Mouse (Mus musculus) spleen, adult 2 months (tissue): ENCODE results near the gene Scn9a.

Source experiments
- CTCF ChIP-seq: fragments of 200-500 bp; IDR thresholded peaks from 2 replicates; pipeline ENCODE4 v1.5.1; 2011; ENCODE audit warnings: mild to moderate bottlenecking, inconsistent platforms; ENCODE audit not compliant: insufficient read depth, insufficient read length, insufficient replicate concordance; ENCODE audit errors: extremely low read depth
- POLR2A ChIP-seq: fragments of 200-500 bp; IDR thresholded peaks from 2 replicates; pipeline ENCODE4 v1.6.1; 2011; ENCODE audit warnings: low read depth, low read length, inconsistent platforms

DNA sequence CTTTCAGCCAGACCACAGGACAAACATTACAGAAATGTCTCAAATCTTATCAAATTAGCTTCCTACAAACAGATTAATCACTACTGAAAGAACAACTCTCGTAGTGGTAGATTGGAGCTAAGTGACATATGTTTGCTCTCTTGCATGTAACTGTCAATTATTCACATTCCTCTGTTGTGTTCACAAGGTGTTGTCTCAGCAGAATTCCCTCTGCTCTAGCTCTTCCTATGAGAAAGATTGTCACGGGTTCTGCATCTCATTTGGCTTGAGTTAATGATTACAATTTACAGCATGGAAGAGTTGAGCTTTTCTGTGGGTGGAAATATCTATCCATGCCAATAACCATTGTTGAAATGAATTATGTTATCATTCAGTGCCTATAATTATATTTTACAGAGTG is 156.4 kb downstream of the Scn9a start:
- TF ChIP-seq POLR2A (no peak), CTCF (no peak)
